Mouse (Mus musculus) embryo, embryonic 11.5 days (tissue): ENCODE measurements around the gene Myo6.
"Not testable (repeated sequence)": the region's sequence is repeated elsewhere in the genome, so short reads cannot be mapped to it uniquely, and the experiment has no call there.

Experiments used
- DNase-seq: peaks from one replicate; pipeline ENCODE4 v3.0.0-alpha.2; 2012; ENCODE audit warnings: low read depth, low spot score

Gene Myo6

DNA sequence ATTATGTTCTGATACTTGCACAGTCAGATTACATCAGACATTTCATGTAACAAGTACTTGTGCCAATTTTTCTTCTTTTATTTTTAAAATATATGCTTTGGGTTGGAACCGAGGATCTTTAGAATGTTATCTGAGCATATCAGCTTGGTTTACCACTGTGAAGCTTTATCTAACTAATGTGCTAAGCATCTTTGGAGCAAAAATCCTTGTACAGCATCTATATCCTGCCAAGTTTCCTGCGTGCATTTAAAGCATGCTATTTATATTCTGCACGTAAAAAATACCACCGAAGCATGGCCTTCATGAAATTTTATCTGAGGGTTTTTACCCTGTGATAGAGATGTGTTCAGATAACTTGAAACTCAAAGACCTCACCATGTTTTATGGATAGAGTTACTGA lies 131.3 kb downstream of the Myo6 start:
- DNase-seq = no peak

DNA sequence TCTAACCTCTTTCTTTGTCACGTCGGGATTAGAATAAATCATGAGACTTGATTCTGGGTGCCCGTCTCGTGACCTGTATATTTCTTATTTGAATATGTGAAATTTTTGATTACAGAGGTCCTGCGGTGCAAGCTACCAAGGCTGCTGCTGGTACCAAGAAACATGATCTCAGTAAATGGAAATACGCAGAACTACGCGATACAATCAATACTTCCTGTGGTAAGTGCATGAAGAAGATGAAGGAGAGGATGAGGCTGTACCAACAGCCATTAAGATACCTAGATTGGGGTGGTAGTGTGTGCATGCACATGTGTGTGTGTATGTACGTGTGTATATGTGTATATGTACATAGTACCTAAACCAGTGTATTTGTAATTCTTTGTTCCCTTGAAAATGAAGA lies 134.2 kb downstream of the Myo6 start:
- DNase-seq = no peak

DNA sequence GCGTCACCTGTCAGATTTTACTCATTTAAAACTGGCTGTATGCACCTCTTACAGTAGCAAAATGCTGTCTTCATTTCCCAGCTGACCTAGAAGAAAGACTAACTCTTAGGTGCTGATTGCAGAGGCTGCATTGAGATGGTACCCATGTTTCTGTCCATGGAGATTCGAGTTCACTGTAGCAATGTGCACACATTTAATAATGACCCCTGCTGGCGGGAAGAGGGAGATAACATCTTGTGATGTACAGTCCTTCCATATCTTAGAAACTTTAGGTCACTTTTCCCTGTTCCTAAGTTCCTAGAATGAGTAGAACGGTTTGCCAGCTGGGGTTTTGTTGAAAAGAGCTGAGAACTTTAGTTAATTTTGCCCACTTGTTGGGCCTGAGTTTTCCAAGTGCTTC lies 138.7 kb downstream of the Myo6 start:
- no peak for DNase-seq

DNA sequence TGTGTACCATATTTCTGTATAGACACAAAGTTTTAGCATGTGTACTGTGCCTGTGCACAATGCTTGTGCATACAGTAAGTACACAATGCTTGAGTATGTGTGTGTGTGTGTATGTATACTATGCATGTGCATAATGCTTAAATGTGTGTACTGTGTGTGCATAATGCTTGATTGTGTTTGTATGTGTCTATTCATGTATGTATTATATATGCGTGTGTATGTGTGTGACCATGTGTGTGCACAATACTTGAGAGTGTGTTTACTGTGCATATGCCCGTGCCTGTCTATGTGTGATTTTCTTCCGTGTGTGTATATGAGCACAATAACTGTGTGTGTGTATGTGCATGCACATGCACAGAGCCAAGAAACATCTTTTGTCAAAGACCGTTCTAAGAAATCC lies 141.6 kb downstream of the Myo6 start:
- DNase-seq = no peak

DNA sequence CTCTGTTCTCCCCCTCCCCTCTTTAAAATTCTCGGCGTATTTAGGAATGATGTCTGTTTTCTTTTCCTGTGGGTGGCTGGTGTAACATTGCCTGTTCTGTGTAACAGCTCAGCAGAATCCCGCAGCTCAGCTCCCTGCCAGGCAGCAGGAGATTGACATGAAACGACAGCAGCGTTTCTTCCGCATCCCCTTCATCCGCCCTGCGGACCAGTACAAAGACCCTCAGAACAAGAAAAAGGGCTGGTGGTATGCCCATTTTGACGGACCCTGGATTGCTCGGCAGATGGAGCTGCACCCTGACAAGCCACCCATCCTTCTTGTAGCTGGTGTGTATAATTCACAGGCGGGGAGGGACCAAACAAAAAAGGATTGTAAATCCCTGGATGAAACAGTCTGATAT lies 142.0 kb downstream of the Myo6 start:
- DNase-seq = no peak

DNA sequence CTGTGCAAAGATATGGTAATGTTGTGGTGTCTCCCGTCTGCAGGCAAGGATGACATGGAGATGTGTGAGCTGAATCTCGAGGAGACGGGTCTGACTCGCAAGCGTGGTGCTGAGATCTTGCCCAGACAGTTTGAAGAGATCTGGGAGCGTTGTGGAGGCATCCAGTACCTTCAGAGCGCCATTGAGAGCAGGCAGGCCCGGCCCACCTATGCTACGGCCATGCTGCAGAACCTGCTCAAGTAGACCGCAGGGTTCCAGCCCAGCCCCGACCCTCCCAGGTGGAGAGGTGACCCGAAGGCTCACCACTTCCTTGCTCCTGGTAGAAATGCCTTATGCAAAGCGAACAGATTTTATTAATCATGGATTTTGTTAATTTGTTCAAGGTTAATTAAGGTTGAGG lies 142.8 kb downstream of the Myo6 start:
- DNase-seq = no peak

DNA sequence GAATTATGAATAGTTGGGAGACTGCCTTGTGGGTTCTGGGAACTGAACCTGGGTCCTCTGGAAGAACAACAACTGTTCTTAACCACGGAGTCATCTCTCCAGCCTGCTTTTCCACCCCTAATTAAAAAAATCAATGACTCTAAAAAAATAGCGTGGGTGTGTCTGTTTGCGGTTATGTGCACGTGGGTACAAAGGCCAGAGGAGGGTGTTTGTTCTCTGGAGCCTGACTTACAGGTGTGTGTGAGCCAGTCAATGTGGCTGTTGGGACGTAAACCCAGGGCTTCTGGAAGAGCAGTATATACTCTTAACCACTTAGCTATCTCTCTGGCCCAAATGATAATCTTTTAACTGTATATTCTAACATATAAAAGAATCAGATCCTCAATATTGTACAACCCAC lies 148.8 kb downstream of the Myo6 start:
- DNase-seq = no peak

DNA sequence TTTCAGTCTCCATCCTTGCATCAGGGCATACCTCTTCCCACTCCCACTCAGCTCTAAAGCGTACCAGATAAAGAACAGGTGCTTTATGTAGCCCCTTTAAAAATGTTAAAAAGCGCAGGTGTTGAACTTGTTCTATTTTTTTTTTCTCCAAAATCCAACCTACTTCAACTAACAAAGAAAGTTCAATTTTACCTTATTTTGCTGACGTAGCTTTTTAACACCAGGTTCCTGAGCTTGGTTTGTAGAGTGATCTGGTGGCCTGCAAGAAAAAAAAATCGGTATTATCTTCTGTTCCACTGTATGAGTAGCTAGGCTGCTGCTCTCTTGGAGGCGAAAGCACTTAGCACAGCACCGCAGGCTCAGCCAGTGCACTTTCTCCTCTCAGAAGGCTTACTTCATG lies 151.1 kb downstream of the Myo6 start:
- no peak for DNase-seq

DNA sequence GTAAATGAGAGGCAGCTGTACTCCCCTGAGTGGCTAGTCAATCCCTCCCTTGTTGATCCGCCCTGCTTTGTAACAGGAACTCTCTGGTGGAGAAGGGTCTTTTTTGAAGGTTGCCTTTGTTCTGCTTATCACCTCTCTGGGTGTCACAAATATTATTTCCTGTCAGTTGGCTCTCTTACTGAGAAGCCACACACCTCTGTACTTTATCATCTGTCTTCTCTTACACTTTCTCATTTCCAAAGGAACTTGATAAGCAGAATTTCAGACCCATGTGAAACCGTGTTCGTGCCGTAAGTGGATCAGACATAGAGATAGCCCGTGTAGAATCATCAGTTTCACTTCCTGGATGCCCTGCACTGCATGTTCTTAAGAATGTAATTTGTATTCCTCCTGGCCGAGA lies 153.2 kb downstream of the Myo6 start:
- no peak for DNase-seq

DNA sequence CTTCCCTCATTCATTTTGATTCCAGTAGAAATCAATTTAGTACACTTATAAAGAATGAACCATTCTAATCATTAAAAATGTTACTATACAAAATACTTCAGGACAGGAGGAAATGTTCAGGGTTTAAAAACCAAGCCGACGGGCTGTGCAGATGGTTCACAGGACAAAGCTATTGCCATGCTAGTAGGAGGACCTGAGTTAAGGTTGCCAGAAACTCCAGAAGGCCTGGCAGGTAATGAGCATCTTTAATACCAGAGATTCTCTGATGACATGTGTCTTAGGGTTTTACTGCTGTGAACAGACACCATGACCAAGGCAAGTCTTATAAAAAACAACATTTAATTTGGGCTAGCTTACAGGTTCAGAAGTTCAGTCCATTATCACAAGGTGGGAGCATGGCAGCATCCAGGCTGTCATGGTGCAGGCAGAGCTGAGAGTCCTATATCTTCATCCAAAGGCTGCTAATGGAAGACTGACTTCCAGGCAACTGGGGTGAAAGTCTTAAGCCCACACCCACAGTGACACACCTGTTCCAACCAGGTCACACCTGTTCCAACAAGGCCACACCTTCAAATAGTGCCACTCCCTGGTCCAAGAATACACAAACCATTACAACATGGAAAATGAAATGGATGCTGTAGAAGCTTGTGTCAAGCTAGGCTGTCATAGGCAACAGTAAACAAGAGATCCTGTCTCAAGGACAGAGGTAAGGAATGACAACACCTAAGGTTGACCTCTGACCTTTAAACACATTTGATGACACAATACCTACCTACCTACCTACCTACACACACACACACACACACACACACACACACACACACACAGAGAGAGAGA lies 156.4 kb downstream of the Myo6 start:
- not testable (repeated sequence) for DNase-seq

DNA sequence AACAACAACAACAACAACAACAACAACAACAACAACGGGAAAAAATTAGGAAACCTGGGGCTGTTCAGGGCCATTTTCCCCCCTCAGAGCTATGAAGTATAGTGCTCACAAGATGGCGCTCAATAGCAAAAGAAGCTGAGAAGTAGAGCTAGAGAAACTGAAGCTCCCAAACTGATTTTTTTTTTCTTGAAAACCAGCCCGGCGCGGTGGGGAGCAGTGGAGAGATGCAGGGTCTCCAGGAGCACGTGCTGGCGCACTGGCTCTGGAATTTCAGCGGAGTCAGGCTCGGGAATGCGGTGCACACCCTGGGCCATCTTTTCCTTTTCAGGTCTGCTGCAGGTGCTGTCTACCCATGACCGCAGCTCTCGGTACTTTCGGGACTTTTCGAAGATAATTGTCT lies 167.3 kb downstream of the Myo6 start:
- DNase-seq = peak; percentile 65

DNA sequence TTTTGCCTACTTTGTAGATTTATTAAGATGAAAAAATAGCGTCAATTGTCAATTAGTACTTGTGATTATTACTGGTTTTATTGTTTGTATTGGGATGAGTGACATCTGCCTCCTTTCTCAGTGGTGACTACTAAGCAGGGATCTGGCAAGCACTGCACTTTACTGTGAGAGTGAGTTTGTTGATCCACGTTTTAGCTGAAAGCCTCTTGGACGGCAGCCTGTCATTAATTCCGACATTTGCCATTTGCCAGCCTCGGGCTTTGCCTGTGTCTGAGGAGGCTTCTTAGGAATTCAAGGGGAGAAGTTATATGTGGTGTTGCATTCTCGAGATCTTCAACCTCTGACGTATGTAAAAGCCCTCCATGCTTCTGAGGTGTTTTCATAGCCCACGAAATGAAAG lies 168.6 kb downstream of the Myo6 start:
- DNase-seq = no peak

DNA sequence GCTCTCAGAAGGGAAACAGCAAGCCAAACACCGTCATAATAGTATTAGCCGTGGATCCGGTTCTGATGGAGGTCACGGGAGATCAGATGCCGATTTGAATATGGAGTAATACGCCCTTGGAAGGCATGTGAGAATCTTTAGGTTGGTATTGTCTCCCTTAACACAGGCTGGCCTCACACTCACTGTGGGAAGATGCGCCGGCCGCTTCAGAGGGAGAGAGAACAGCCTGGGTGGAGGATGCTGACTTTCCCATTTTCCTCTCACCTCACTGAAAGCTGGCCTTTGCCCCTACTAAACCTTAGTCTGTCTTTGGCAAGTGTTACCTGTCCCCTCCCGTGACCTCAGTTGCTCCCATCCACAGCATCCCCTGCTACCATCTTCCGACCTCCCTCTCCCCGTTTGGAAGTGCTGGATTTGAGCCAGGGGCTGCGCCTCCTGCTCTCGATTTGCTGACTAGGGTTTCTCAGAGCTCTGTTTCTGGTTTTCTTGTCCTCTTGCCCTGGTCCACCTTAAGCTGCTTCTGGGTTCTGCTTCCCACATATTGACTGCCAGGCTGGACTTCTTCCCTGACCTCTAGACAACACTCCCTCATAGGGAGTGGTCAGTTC lies 169.3 kb downstream of the Myo6 start:
- DNase-seq = no peak

DNA sequence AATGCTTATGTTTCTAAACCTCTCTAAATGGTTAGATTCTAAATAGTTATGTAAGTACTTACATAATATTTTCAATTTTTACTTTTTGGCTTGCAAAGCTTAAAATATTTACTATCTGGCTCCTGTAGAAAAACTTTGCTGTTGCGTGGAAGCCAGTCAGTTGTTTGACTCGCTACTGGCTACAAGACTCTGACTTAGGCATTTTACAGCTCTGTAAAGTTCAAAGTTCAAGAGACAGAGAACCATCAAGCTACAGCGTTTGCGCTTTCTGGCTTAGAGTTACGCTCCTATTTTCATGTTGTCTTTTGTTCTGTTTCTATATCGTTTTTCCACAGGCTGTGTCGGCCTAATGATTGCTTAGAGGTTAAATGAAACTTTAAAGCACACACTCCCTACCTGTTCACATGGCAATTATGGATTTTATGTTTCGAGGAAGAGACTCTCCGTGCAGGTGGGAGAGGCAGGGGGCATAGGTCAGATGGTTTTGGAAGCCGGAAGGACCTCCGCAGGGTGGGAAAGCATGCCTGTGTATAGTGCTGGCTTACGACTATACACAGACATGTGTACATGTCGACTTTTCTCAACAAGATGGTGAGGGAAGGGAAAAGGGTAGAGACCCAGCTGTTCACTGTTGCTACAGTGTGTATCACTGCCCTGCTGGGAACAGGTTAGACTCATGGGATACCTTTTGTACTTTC lies 171.0 kb downstream of the Myo6 start:
- no peak for DNase-seq

DNA sequence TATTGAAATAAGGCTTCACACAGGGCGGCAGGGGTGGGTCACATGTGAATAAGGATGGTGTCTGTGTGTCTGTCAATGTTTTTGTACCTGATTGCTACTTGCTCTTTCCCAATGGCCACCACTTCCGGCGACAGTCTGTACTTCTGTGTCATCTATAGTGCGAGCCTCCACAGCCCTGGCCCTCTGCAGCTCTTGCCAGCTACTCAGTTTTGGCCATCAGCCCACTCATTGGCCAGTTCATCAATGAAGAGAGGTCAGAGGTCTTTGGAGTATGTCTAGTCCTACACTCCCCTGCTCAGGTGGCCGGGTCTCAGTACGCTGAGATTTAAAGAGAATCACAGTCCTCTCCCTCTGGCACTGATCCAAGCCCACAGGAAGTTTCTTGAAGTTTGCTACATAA lies 173.2 kb downstream of the Myo6 start:
- DNase-seq = no peak

DNA sequence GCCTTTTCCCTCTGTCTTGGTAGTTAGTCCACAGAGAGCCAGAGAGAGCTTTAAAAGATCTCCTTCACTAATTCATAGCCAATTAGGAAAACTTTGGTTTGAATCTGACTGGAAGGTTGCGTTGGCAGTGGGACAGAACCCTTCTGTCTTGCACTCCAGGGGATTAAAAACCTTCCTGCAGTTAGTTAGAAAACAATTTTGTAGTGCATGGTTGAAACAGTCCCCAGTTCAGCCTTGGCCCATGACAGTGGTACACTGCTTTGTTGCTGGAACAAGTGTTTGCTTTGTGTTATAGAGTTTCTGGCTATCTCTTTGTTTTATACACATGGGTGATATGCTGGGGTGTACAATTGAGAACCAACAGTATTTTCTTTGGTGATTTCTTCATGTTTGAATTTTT lies 176.1 kb downstream of the Myo6 start:
- no peak for DNase-seq

DNA sequence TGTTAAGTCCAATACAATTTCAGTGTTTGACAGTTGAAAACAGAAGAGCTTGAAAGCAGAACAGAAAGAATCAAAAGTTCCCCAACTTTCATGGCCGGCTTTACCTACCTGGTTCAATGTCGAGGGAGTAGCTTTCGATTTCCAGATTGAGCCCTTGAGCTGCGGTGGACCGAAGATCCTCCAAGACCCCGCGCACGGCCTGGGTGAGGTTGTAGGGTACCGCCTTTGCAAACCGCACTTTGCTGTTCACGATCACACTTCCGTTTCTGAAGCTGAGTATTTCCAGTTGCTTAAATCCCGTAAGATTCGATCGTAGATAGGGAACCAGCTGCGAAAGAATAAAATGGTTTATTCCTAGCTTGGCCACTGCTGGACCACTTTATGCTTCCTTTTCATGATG lies 176.9 kb downstream of the Myo6 start:
- no peak for DNase-seq

DNA sequence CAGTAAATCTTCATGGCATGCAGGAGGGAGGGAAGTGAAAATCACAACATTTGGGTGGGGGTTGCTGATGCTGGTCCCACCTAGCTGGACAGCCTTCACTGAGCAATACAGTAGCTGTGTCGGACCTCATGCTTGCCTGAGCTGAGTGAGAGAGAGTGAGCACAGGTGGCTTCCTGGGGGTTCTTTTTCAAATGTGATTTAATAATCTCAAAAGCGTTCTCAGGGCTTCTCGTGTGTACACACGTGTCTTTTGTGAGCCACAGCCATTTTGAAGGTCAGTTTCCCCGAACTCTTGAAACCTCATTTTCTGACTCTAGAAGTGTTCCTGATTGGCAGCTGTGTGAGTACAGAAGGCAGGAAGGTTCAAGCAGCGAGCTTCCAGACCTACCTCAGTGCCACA lies 177.7 kb downstream of the Myo6 start:
- no peak for DNase-seq

DNA sequence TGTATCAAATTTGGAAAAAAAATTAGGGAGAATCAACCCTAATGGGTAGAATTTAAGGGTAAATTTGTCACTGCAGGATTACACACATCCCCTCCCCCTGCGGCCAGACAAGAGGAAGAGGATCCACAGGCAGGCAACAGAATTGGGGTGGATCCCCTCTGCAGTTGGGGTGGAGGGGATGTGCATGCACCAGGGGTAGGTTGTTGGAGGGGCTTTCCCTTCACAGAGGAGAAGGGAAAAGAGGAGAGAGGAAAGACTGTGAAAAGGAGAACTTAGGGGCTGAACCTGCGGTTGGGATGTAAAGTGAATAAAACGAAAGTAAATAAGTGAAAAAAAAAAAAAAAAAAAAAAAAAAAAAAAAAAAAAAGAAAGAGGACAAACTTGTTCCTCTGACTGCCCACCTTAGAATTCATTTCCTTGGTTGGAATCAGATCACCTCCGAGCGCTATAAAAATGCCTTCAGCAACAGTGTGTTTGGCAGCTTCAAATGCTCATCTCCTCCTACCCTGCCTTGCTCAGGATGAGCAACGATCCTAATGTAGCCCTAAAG lies 179.7 kb downstream of the Myo6 start:
- no peak for DNase-seq

DNA sequence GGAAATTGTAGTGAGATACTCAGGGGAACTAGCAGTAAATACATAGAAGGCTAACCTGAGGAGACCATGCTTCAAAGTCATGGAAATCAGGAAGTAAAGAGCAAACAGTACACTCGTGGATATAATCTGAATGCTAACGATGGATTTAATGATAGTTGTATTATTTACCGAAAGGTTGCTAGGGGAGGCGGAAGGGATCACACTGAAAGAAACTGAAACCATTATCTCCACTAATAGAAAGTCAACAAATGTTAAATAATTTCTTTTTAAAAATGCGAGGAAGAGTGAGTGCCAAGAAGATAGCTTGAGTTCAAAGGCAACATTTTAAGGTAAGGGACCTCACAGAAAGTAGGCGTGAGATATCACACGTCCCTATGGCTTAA lies 186.5 kb downstream of the Myo6 start:
- DNase-seq = no peak

DNA sequence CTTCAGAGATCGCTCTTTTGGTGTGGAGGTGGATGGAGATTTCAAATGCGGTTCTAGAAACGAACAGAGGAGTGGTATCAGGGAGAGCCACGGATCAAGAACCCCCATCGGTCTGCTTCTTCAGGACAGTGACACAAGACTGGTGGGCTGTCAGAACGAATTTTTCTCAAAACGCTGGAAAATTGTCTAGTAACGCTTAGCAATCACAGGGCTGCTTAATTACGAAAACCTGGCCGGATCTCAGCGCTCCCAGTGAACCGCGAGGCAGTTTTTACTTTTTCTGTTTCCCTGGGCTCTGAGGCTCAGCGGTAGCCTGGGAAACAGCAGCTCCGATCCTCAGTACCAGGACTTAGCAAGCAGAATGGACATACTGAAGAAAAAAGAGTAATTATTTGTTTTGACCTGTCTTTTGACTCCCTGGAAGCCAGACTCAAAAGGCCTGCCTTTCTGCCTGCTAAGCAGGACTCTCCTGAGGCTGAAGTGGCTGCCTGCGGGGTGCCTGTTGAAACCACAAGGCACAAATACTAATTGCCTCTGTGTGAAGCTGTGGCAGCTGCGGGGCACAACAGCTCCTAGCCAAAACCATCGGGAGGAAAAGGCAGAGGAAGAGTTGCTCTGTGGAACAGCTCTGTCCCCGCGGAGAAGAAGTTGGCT lies 187.0 kb downstream of the Myo6 start:
- peak; percentile 7 for DNase-seq

DNA sequence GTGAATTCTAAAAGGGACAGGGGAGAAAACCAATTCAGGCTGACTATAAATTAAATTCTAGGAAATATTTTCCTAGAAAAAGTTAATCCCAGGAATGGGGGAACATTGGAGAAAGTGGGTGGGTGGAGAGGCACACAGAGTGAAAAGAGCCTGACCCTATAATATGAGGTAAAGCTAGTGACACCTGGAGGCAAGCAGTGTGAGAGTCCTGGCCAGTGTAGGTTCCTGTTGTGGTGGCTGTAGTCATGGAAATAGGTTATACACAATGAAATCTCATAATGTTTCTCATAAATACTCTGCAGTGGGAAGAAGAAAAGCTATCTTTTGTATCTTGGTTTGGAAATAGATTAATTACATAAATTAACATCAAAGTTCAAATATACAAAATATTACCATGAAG lies 195.2 kb downstream of the Myo6 start:
- DNase-seq = no peak
